Mouse (Mus musculus): Measurements from ENCODE around the gene Gm38392. TPM values are rescaled to one million over a fixed set of nuclear protein-coding genes. Genes with fewer than 3 reads are reported as not detected.
"Not testable (repeated sequence)": the region's sequence is repeated elsewhere in the genome, so short reads cannot be mapped to it uniquely, and the experiment has no call there.

Gm38392 gene
- polyA plus RNA-seq, 1 experiment = not detected

GRCm38 (mm10) chr3:88291970-88292369 is 5.0 kb upstream of the Gm38392 start:
- Histone ChIP-seq H3K27me3 (ENCODE audit: control insufficient read depth, insufficient read depth, low read length) (no peaks in the 10 kb centered on the region), H3K4me3 (ENCODE audit: low read depth, low read length) (no peak overlapping the region), H3K36me3 (ENCODE audit: control insufficient read depth, insufficient read depth, low read length) (no peaks in the 10 kb centered on the region), H3K27ac (ENCODE audit: insufficient read depth, low read depth, low read length) (no peak overlapping the region), H3K4me1 (ENCODE audit: control insufficient read depth, insufficient read depth, insufficient read length, low read length) (no peaks in the 10 kb centered on the region)
- 46% methylated on average over 4 of the region's 4 CpGs for WGBS
- TF ChIP-seq POLR2A (IDR thresholded peaks at IDR 0.05; ENCODE audit: low read depth, low read length) = no peak
- TF ChIP-seq CTCF (IDR thresholded peaks at IDR 0.05; ENCODE audit: extremely low read depth, insufficient read length, insufficient replicate concordance, low read depth, low read length) = peak; percentile 35; the same call in 1 of the 2 replicates

GRCm38 (mm10) chr3:88288133-88288713 is 1.2 kb upstream of the Gm38392 start:
- not testable (repeated sequence) for H3K27me3 ChIP-seq (ENCODE audit: control insufficient read depth, insufficient read depth, low read length); H3K4me1 ChIP-seq (ENCODE audit: control insufficient read depth, insufficient read depth, insufficient read length, low read length); H3K4me3 ChIP-seq (ENCODE audit: low read depth, low read length); H3K27ac ChIP-seq (ENCODE audit: insufficient read depth, low read depth, low read length); H3K36me3 ChIP-seq (ENCODE audit: control insufficient read depth, insufficient read depth, low read length)
- 67% methylated on average over 8 of the region's 10 CpGs for WGBS

GRCm38 (mm10) chr3:88285565-88285895 is 1.5 kb downstream of the Gm38392 start:
- not testable (repeated sequence) for H3K4me3 ChIP-seq (ENCODE audit: low read depth, low read length); H3K36me3 ChIP-seq (ENCODE audit: control insufficient read depth, insufficient read depth, low read length); H3K27me3 ChIP-seq (ENCODE audit: control insufficient read depth, insufficient read depth, low read length); H3K4me1 ChIP-seq (ENCODE audit: control insufficient read depth, insufficient read depth, insufficient read length, low read length); H3K27ac ChIP-seq (ENCODE audit: insufficient read depth, low read depth, low read length)
- WGBS = no CpG with 5 or more reads among the region's 2 CpGs

GRCm38 (mm10) chr3:88284815-88285564 is 2.0 kb downstream of the Gm38392 start:
- not testable (repeated sequence) for H3K27ac ChIP-seq (ENCODE audit: insufficient read depth, low read depth, low read length); H3K4me3 ChIP-seq (ENCODE audit: low read depth, low read length); H3K36me3 ChIP-seq (ENCODE audit: control insufficient read depth, insufficient read depth, low read length); H3K4me1 ChIP-seq (ENCODE audit: control insufficient read depth, insufficient read depth, insufficient read length, low read length); H3K27me3 ChIP-seq (ENCODE audit: control insufficient read depth, insufficient read depth, low read length)
- WGBS = 95% methylated on average over 14 of the region's 14 CpGs

GRCm38 (mm10) chr3:88281141-88281916 is 5.7 kb downstream of the Gm38392 start:
- not testable (repeated sequence) for H3K27ac ChIP-seq (ENCODE audit: insufficient read depth, low read depth, low read length); H3K27me3 ChIP-seq (ENCODE audit: control insufficient read depth, insufficient read depth, low read length); H3K4me1 ChIP-seq (ENCODE audit: control insufficient read depth, insufficient read depth, insufficient read length, low read length); H3K4me3 ChIP-seq (ENCODE audit: low read depth, low read length); H3K36me3 ChIP-seq (ENCODE audit: control insufficient read depth, insufficient read depth, low read length)
- WGBS = 79% methylated on average over 11 of the region's 11 CpGs

GRCm38 (mm10) chr3:88280035-88280434 is 7.0 kb downstream of the Gm38392 start:
- Histone ChIP-seq H3K4me1 (ENCODE audit: control insufficient read depth, insufficient read depth, insufficient read length, low read length) (no peaks in the 10 kb centered on the region), H3K36me3 (ENCODE audit: control insufficient read depth, insufficient read depth, low read length) (no peaks in the 10 kb centered on the region), H3K4me3 (ENCODE audit: low read depth, low read length) (no peak overlapping the region), H3K27me3 (ENCODE audit: control insufficient read depth, insufficient read depth, low read length) (no peaks in the 10 kb centered on the region), H3K27ac (ENCODE audit: insufficient read depth, low read depth, low read length) (no peak overlapping the region)
- WGBS = 91% methylated on average over 2 of the region's 2 CpGs
- no peak for TF ChIP-seq POLR2A (IDR thresholded peaks at IDR 0.05; ENCODE audit: low read depth, low read length)
- TF ChIP-seq CTCF (IDR thresholded peaks at IDR 0.05; ENCODE audit: extremely low read depth, insufficient read length, insufficient replicate concordance, low read depth, low read length) = no peak

- TF ChIP-seq POLR2A (IDR thresholded peaks at IDR 0.05; ENCODE audit: low read depth, low read length) (no peak), CTCF (IDR thresholded peaks at IDR 0.05; ENCODE audit: extremely low read depth, insufficient read length, insufficient replicate concordance, low read depth, low read length) (peak; percentile 44; the same call in 1 of the 2 replicates)
- H3K4me3 ChIP-seq (ENCODE audit: low read depth, low read length) = no peak overlapping the region
- no peaks in the 10 kb centered on the region for H3K36me3 ChIP-seq (ENCODE audit: control insufficient read depth, insufficient read depth, low read length)
- H3K27ac ChIP-seq (ENCODE audit: insufficient read depth, low read depth, low read length) = no peak overlapping the region
- 47% methylated on average over 7 of the region's 7 CpGs for WGBS
- no peaks in the 10 kb centered on the region for H3K4me1 ChIP-seq (ENCODE audit: control insufficient read depth, insufficient read depth, insufficient read length, low read length)
- no peaks in the 10 kb centered on the region for H3K27me3 ChIP-seq (ENCODE audit: control insufficient read depth, insufficient read depth, low read length)
These were observed 10.4 kb downstream of the Gm38392 start for GRCm38 (mm10) chr3:88276529-88277143.
